1 mouse cellular context compared by ENCODE assay signal in the genomic region with DNA sequence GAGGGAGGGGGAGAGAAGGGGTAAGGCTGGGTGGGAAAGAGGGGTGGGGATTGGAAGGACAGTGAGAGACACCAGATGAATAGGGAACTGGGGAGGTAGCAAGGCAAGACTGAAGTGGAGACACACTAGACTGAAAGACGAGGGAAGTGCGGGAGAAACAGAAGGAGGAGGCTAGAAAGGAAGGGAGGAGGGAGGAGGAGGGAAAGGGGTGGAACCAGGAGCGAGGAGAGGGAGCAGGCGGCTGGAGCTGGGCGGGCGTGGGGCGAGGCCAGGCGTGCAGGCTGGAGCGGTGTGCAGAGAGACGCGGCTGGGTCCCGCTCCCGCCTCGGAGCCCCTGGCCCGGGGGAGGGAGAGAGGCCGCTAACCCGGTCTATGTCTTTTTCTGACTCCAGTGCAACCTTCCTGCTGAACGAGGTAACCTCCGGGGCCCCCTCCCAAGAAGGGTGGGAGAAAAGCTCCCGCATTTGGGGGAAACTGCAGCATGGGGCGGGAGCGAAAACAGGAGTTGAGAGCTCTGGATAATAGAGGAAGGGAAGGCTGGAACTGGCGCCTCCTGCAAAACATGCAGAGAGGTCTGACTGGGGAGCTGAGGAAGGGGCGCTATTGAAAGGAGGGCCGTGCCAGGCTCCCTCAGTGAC.
TF ChIP-seq lines count a peak whose summit lies in the region.

No protein-coding gene starts in this region.

TF ChIP-seq in MEL, 35 proteins besides CTCF, POLR2A, EP300 and RAD21:
- TF ChIP-seq HCFC1 (IDR thresholded peaks at IDR 0.05; ENCODE audit: low read depth, low read length) (no peak), MYC (IDR thresholded peaks at IDR 0.05; ENCODE audit: low read depth, low read length) (no peak), USF2 (IDR thresholded peaks at IDR 0.05; ENCODE audit: borderline replicate concordance in 1 of 2, insufficient read depth in 1 of 2, low read depth in 1 of 2, low read length in 2 of 2) (no peak), SIN3A (IDR thresholded peaks at IDR 0.05; ENCODE audit: low read length) (peak; percentile 34; the same call in 1 of the 2 replicates), ZMIZ1 (IDR thresholded peaks at IDR 0.05; ENCODE audit: low read depth, low read length) (no peak), SMC3 (IDR thresholded peaks at IDR 0.05; ENCODE audit: low read depth, low read length) (0 out of 2 replicates have a peak, but pooled peaks have one; percentile 6), GABPA (IDR thresholded peaks at IDR 0.05; ENCODE audit: low read depth, low read length) (0 out of 2 replicates have a peak, but pooled peaks have one; percentile 7), ZNF384 (IDR thresholded peaks at IDR 0.05; ENCODE audit: low read depth, low read length) (no peak), TCF12 (IDR thresholded peaks at IDR 0.05; ENCODE audit: low read depth, low read length) (peak; percentile 19; the same call in 1 of the 2 replicates), MAZ (IDR thresholded peaks at IDR 0.05; ENCODE audit: low read depth, low read length) (peak; percentile 38; the same call in 1 of the 2 replicates), E2F4 (IDR thresholded peaks at IDR 0.05; ENCODE audit: borderline replicate concordance, low read depth, low read length) (0 out of 2 replicates have a peak, but pooled peaks have one; percentile 22)
TF ChIP-seq in MEL: peak in this region for 6.
